Mouse (Mus musculus): Measurements from ENCODE around the gene Aifm3.
A peak's percentile ranks its signal among the peaks of the same experiment; 100 is the strongest.

Gene Aifm3

GRCm38 (mm10) chr16:17489469-17490111 is at the start of gene Aifm3:
Gene Aifm3 (plus strand): TSS chr16:17489611.
- DNase-seq: peak; percentile 31 to 48

DNA sequence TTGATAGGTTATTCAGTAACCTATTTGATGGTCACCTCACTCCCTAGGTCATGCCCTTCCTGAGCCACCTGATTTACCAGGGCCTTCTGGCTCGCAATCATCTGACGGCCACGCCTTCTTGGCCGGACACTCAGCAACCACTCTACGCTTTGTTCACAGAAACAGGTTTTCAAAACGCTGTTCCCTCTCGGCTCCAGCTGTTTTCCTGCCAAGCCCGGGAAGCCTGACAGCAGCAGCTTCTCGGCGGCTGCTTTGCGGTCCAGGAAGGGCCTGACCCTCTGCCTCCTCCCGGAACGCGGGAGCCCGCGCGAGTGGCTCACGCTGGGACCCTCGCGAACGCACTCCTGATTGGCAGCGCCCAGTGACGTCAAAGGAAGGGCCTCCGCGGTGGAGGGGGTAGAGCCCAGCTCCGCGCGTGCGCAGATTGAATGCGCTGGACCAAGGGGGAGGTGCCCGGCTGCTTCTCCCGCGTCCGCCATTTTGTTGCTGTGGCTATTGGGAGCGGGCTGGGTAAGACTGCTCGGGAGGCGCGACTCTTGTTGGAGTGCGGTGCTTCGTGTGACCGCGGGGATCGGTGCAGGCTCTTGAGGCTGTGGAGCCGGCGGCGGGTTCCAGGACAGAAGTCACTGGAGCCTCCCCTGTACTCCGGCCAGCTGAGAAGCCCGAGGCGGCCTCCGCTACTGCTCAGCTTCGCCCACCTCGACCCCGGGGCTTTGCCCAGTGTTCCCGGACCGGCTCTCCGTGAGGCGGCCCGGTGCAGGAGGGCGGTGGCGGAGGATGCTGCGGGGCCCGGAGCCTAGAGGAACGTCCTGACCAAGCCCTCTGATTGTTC is 37.7 kb upstream of the Aifm3 start, which contains the start of gene Crkl:
Gene Crkl (plus strand): TSS at position 447 of the 832 bp plus-strand sequence.
- DNase-seq: peak; percentile 98

- DNase-seq: no peak
These were observed 37.1 kb upstream of the Aifm3 start for GRCm38 (mm10) chr16:17452373-17452715.

DNA sequence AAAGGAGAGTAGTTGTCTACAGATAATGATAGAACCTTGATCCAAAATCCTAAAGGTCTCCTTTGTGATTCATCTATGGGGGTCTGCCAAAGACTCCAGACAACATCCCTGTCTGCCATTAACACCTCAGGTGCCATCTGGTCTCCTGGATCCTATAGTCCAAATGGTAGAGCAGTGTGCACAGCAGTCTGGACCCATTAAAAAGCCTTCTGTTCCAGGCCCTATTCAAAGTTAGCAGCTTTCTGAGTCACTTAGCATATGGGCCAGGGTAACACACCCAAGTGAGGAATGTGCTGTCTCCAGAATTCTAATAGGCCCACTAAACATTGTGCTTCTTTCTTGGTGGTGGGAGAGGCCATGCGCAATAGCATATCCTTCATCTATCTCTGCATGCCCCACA is 32.5 kb upstream of the Aifm3 start:
- DNase-seq: no peak

DNA sequence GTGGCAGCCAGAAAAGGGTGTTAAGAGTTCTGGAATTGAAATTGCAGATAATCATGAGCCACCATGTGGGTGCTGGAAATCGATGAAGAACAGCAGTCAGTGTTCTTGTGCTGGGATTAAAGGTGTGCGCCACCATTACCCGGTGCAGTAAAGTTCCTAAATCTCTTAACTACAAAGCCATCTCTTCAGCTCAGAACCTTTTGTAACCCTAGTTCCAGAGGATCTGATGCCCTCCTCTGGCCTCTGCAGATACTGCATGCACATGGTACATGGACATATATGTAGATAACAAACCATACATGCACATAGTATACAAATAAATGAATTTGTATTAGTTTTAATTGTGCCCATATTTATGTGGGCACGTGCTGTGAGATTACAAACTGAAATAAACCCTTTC is 29.2 kb upstream of the Aifm3 start:
- peak; percentile 61 to 62 for DNase-seq

DNA sequence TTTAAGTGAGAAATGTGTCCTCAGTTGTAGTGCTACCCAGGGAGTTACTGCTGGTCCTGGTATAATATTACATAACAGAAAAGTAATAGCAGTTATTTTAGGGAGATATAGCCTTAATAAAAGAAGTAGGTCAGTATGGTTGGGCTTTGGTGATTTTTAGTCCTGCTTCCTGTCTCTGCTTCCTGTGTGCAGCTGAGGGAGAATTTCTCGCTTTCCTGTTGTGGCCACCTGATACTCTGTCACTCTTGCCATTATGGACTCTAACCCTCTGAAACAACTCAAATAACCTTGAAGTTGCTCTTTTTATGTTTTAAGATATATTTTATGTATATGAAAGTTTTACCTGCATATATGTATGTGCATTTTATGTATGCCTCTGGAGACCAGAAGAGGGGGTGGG is 27.8 kb upstream of the Aifm3 start:
- DNase-seq: no peak

DNA sequence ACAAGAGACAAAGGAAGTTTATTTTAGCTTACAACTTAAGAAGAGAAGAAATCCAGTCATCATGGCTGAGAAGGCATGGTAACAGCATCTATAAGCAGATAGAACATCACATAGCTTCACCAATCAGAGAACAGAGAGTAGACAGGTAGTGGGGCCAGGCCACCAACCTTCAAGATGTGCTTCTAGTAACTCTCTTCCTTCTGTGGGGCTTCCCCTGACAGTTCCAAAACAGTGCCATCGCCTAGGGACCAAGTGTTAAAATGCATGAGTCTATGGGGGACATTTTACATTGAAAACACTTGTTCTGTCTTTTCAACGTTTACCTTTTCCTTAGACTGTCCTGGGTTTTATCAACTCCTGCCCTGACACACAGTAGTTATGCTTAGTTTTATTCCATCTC is 26.2 kb upstream of the Aifm3 start:
- DNase-seq: no peak

DNA sequence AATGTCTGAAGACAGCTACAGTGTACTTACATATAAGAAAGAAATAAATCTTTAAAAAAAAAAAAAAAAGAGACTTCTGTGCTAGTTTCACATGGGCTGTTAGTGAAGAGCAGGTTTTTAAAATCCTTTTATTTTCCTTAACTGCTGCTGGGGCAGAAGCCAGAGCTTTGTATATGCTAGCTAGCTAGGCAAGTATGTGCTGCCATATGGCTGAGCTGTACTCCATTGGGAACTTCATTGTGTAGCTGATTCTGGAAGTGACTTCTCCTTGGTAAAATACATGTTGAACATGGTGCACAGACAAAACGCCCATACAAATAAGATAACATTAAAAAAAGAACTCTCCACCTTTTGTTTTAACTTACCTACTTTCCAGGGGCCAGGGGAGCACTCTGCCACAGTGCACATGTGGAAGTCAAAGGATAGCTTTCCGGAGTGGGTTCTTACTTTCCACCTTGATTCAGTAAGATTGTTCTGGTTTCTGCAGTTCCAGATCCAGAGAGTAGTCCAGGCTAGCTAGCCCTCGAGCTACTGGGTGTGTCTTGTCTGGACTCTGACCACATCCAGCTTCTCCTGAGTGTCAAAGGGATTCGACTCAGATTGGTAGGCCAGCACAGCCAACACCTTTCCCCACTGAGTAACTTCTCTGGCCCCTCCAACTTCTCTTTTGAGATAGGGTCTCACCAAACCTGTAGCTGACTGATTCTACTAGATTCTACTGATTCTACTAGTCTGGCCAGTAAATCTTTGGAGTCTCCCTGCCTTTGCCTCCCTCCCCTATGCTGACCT is 22.3 kb upstream of the Aifm3 start:
- DNase-seq: no peak

GRCm38 (mm10) chr16:17472498-17472897 is 16.9 kb upstream of the Aifm3 start:
- DNase-seq: no peak

DNA sequence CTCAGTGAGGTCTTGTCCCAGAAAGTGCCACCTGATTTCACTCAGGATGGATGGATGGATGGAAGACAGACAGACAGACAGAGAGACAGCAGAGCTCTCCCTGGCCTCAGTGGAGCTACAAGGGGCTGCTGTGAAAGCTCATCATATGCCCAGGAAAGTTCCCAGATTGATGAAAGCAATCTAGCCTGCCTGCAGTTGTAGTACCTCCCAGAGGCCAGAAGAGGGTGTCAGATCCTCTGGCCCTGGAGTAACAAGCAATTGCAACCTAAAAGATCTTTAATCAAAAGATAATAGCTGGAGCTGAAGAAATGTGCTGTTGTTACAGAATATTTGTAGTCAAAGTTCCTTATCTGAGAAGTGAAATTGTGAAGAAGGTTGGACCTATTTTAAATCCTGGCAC is 15.3 kb upstream of the Aifm3 start:
- DNase-seq: peak; percentile 28 to 37

DNA sequence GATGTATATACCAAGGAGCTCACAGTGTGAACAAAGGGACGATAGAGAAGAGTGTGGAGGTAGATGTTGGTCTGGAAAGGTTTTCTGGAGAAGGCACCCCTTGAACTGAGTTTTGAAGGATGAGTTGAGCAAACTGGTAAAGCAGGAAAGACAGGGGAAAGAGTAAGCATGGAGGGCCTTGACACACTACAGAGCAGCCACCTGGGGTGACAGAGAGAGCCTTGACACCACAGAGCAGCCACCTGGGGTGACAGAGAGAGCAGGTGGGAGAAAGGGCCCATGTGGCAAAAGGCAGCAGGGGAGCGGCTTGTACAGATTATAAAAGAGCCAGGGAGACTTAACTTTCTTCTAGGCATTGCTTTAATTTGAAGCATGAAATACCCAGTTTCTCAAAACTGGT is 14.7 kb upstream of the Aifm3 start:
- DNase-seq: peak; percentile 29 to 55

GRCm38 (mm10) chr16:17475326-17475725 is 14.1 kb upstream of the Aifm3 start:
- no peak for DNase-seq

GRCm38 (mm10) chr16:17478331-17478943 is 11.0 kb upstream of the Aifm3 start:
- no peak for DNase-seq

GRCm38 (mm10) chr16:17481465-17481864 is 7.9 kb upstream of the Aifm3 start:
- no peak for DNase-seq

GRCm38 (mm10) chr16:17486505-17486904 is 2.9 kb upstream of the Aifm3 start:
- DNase-seq: peak; percentile 54 to 69

DNA sequence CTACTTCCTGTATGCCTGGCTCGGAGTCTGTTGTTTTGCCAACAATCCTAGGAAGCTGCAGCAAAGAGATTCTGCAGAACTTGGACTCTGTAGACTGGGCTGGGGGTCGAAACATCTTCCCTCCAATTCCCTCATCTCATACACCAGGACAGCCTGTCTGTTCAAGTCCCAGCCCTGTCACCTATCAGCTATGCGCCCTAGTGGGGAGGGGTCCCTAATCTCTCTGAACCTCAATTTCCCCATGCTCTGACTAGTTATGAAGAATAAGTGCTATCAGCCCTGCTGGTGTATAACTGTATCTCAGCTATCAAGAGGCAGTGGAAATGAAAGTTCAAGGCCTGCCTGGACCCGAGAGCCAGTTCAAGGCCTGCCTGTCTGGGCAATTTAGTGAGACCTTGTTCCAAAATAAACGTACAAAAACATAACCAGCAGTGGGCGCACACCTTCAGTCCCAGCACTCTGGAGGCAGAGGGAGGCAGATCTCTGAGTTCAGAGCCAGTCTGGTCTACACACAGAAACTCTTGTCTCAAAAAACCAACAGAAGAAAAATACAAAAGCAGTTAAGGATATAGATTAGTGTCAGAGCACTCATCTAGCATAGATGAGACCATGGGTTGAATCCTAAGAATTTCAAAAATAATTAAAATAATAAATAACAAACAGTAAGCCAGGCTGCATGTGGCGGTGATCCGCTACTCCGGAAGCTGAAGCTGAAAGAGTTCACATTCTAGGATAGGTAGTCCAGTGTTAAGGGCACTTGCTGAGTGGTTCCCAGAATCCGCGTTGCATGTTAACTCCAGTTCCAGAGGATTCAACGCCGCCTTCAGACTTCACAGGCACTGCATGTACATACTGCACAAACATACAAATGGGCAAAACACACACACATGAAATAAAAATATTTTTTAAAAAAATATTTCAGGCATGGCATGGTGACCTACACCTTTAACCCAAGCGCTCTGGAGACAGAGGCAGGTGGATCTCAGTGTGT is 638 bp upstream of the Aifm3 start:
- peak; percentile 32 to 37 for DNase-seq

GRCm38 (mm10) chr16:17491154-17491553 is 1.7 kb downstream of the Aifm3 start:
- DNase-seq: no peak

GRCm38 (mm10) chr16:17491896-17492561 is 2.6 kb downstream of the Aifm3 start:
- no peak for DNase-seq

- DNase-seq: no peak
These were observed 7.3 kb downstream of the Aifm3 start for GRCm38 (mm10) chr16:17496499-17497305.

GRCm38 (mm10) chr16:17499249-17499883 is 10.0 kb downstream of the Aifm3 start:
- DNase-seq: no peak
